Comparison of ENCODE assay signal across 27 mouse cellular contexts in genomic region chr17:48027019-48027418, GRCm38 (mm10). TPM values are rescaled to one million over a fixed set of nuclear protein-coding genes. Genes with fewer than 3 reads are reported as not detected.
DNase-seq lines count a peak whose midpoint lies in the region; ATAC-seq and TF ChIP-seq lines count a peak whose summit lies in the region.
"Had no signal": no experiment of that assay in that cellular context is flagged by ENCODE, and none has a peak within 500 bp of the region (broad histone marks: within the 10 kb centered on the region; RNA-seq: fewer than 3 reads in every experiment).

No protein-coding gene starts in this region.

- TF ChIP-seq POLR2A in heart, adult 2 months (IDR thresholded peaks at IDR 0.05; ENCODE audit: insufficient read depth, low read depth, low read length), result no peak
- no peak for TF ChIP-seq POLR2A in testis, adult 2 months (IDR thresholded peaks at IDR 0.05; ENCODE audit: control insufficient read depth, low read depth, low read length)

- H3K4me2 ChIP-seq in kidney, postnatal 0 days (ENCODE audit: low read length), result no peak overlapping the region
- H3K4me2 ChIP-seq in kidney, embryonic 16.5 days (replicated peaks; ENCODE audit: low read depth, low read length), result no peak overlapping the region
- H3K4me2 ChIP-seq: liver, embryonic 15.5 days had no signal

- 0 out of 2 replicates have a peak, but pooled peaks have one; percentile 7 for TF ChIP-seq CTCF in heart, adult 2 months (IDR thresholded peaks at IDR 0.05)
- peak; percentile 22; the same call in 1 of the 2 replicates for TF ChIP-seq CTCF in kidney, postnatal 0 days (IDR thresholded peaks at IDR 0.05; ENCODE audit: low read depth)
- peak; percentile 42; the same call in 1 of the 2 replicates for TF ChIP-seq CTCF in testis, adult 2 months (IDR thresholded peaks at IDR 0.05; ENCODE audit: control insufficient read depth, insufficient read depth, insufficient replicate concordance, low read depth, low read length)

- no peaks in the 10 kb centered on the region for H3K79me2 ChIP-seq in heart, adult 2 months (replicated peaks; ENCODE audit: control insufficient read depth, insufficient read depth, low read length)

- no peaks in the 10 kb centered on the region for H3K36me3 ChIP-seq in heart, adult 2 months (ENCODE audit: control insufficient read depth, insufficient read depth, low read length)
- no peaks in the 10 kb centered on the region for H3K36me3 ChIP-seq in kidney, postnatal 0 days (ENCODE audit: insufficient read depth, low read length)
- H3K36me3 ChIP-seq in kidney, embryonic 16.5 days (ENCODE audit: insufficient read depth, low read length), result no peaks in the 10 kb centered on the region
- no peaks in the 10 kb centered on the region for H3K36me3 ChIP-seq in testis, adult 2 months (ENCODE audit: control insufficient read depth, insufficient read depth, low read length)
- H3K36me3 ChIP-seq: G1E; hindbrain, embryonic 10.5 days; liver, embryonic 15.5 days had no signal

- TF ChIP-seq EP300 in heart, adult 2 months (IDR thresholded peaks at IDR 0.05; ENCODE audit: insufficient read depth, low read depth, low read length), result no peak

- no peak for ATAC-seq in kidney, postnatal 0 days (replicated peaks; ENCODE audit: low FRiP score, low read depth)
- no peak for ATAC-seq in kidney, embryonic 16.5 days (ENCODE audit: low FRiP score, low TSS enrichment)
- ATAC-seq in activated CD4-positive, CD25-positive, alpha-beta regulatory T cell, adult 4 months, result no peak
- ATAC-seq: forebrain, embryonic 16.5 days; inflammation-experienced regulatory T-cells, adult 6 months had no signal

- peaks cover 4% of the 10 kb centered on the region; the same call in 1 of the 2 replicates for H3K4me1 ChIP-seq in heart, adult 2 months (ENCODE audit: control insufficient read depth, insufficient read depth, low read length)
- H3K4me1 ChIP-seq in kidney, postnatal 0 days (replicated peaks; ENCODE audit: insufficient read depth, low read length), result peaks cover 13% of the 10 kb centered on the region; the same call in 1 of the 2 replicates
- peaks cover 29% of the 10 kb centered on the region for H3K4me1 ChIP-seq in kidney, embryonic 16.5 days (ENCODE audit: insufficient read depth, low read length)
- H3K4me1 ChIP-seq in testis, adult 2 months (ENCODE audit: control insufficient read depth, insufficient read depth, low read length), result peaks cover 7% of the 10 kb centered on the region

- no peak for DNase-seq in heart, adult 2 months
- no peak for DNase-seq in heart, postnatal 25 days (ENCODE audit: low spot score)
- DNase-seq in kidney, postnatal 0 days (ENCODE audit: low spot score), result no peak
- no peak for DNase-seq in testis, postnatal 14 days (ENCODE audit: low spot score)
- no peak for DNase-seq in urinary bladder, adult 2 months (ENCODE audit: low spot score)
- DNase-seq: adrenal gland, adult 8-10 months; cerebellum, adult 18-20 months; midbrain, embryonic 14.5 days; right cerebral cortex, postnatal 4 days; thymus, adult 18-20 months had no signal

- H3K9me3 ChIP-seq in kidney, postnatal 0 days (replicated peaks; ENCODE audit: low read length), result no peaks in the 10 kb centered on the region
- H3K9me3 ChIP-seq in kidney, embryonic 16.5 days (ENCODE audit: low read length), result peaks cover 3% of the 10 kb centered on the region; the same call in 1 of the 2 replicates
- H3K9me3 ChIP-seq: hindbrain, embryonic 10.5 days; liver, embryonic 15.5 days had no signal

- no peak overlapping the region for H3K4me3 ChIP-seq in heart, adult 2 months
- H3K4me3 ChIP-seq in kidney, postnatal 0 days (replicated peaks; ENCODE audit: low read depth, low read length), result no peak overlapping the region
- H3K4me3 ChIP-seq in kidney, embryonic 16.5 days (ENCODE audit: low read length), result no peak overlapping the region
- no peak overlapping the region for H3K4me3 ChIP-seq in testis, adult 2 months (ENCODE audit: control insufficient read depth, low read depth, low read length)
- H3K4me3 ChIP-seq: erythroblast, embryonic 14.5 days; hindbrain, embryonic 10.5 days; liver, embryonic 15.5 days had no signal

- H3K27me3 ChIP-seq in heart, adult 2 months (ENCODE audit: control insufficient read depth, insufficient read depth, low read length), result no peaks in the 10 kb centered on the region
- H3K27me3 ChIP-seq in kidney, postnatal 0 days (ENCODE audit: insufficient read depth, low read length), result 0 out of 2 replicates have a peak, but pooled peaks cover 5% of the 10 kb centered on the region
- H3K27me3 ChIP-seq in kidney, embryonic 16.5 days (ENCODE audit: insufficient read depth, low read length), result peaks cover 13% of the 10 kb centered on the region; the same call in 1 of the 2 replicates
- H3K27me3 ChIP-seq in testis, adult 2 months (ENCODE audit: control insufficient read depth, insufficient read depth, low read length), result peaks cover 5% of the 10 kb centered on the region

- no peak overlapping the region for H3K9ac ChIP-seq in heart, adult 2 months (ENCODE audit: low read depth, low read length)
- H3K9ac ChIP-seq in kidney, postnatal 0 days (ENCODE audit: low read depth, low read length), result no peak overlapping the region
- H3K9ac ChIP-seq in kidney, embryonic 16.5 days (replicated peaks; ENCODE audit: low read length), result no peak overlapping the region
- H3K9ac ChIP-seq: liver, embryonic 15.5 days had no signal

- WGBS in heart, adult 2 months, result 95% methylated on average over 5 of the region's 5 CpGs
- 94% methylated on average over 5 of the region's 5 CpGs for WGBS in kidney, postnatal 0 days
- WGBS in kidney, embryonic 16.5 days, result 95% methylated on average over 5 of the region's 5 CpGs

- intact Hi-C loops in heart, adult 2 months (cut with DNase I), result no loop called here
- intact Hi-C loops in heart, postnatal 25 days (cut with DNase I), result no loop called here

- H3K27ac ChIP-seq in heart, adult 2 months, result no peak overlapping the region
- no peak overlapping the region for H3K27ac ChIP-seq in kidney, postnatal 0 days
- H3K27ac ChIP-seq in kidney, embryonic 16.5 days (ENCODE audit: low read length), result no peak overlapping the region
- no peak overlapping the region for H3K27ac ChIP-seq in testis, adult 2 months (ENCODE audit: control insufficient read depth, insufficient read depth, low read depth, low read length)
- H3K27ac ChIP-seq: hindbrain, embryonic 10.5 days; liver, embryonic 15.5 days had no signal

RNA-seq across cellular contexts. Expression of gene 1700122O11Rik, which starts 11.1 kb away (rescaled TPM):
- not detected for total RNA-seq in heart, adult 2 months (2021)
- polyA plus RNA-seq in heart, adult 2 months (2012; rRNA removed), result not detected in 2 replicates
- not detected for total RNA-seq in heart, postnatal 25 days (2021)
- not detected in 2 replicates for polyA plus RNA-seq in kidney, postnatal 0 days (2015; fragmentation: Nextera tagmentation; extraction: Ambion mirVana)
- polyA plus RNA-seq in kidney, embryonic 16.5 days (2015; fragmentation: Nextera tagmentation; extraction: Ambion mirVana), result not detected in 2 replicates
- polyA plus RNA-seq in testis, adult 2 months (2012; rRNA removed), result 19.1 and 19.7 TPM in 2 replicates
- not detected in 2 replicates for polyA plus RNA-seq in urinary bladder, adult 2 months (2012; rRNA removed)
- not detected for polyA plus RNA-seq in activated CD4-positive, CD25-positive, alpha-beta regulatory T cell, adult 4 months (2017; shearing (Covaris generic))
- total RNA-seq: G1E; gastrocnemius, adult 18-20 months; heart, adult 18-20 months; layer of hippocampus, adult 8-10 months; left cerebral cortex, adult 8-10 months; megakaryocyte, adult 5-6 weeks; neutrophil, adult 5-6 weeks had no signal
- polyA plus RNA-seq: embryonic facial prominence, embryonic 11.5 days; erythroblast, embryonic 14.5 days; forebrain, embryonic 16.5 days; G1E; hindbrain, embryonic 10.5 days; inflammation-experienced regulatory T-cells, adult 6 months; limb, embryonic 11.5 days; liver, embryonic 15.5 days; midbrain, embryonic 14.5 days had no signal

Comparison
In these comparisons a context has a peak if more than half of its experiments do, and no peak if none do; other contexts are left out.
1. RNA of gene 1700122O11Rik, which starts 11.1 kb away (polyA plus RNA-seq): 19.1 to 19.7 TPM in testis, adult 2 months; not detected in heart, adult 2 months, not detected in kidney, postnatal 0 days, not detected in kidney, embryonic 16.5 days, not detected in urinary bladder, adult 2 months and not detected in activated CD4-positive, CD25-positive, alpha-beta regulatory T cell, adult 4 months; every median in the first group is over 10 times any median in the second.
2. Peak in every context shown above with its lines, with median percentiles within 50 percentile points of each other: CTCF ChIP-seq.